Comparison of ENCODE assay signal across 10 mouse cellular contexts in genomic region chr4:10693446-10694105, GRCm38 (mm10).
DNase-seq lines count a peak whose midpoint lies in the region; ATAC-seq lines count a peak whose summit lies in the region.
"Had no signal": no experiment of that assay in that cellular context is flagged by ENCODE, and none has a peak within 500 bp of the region (broad histone marks: within the 10 kb centered on the region; RNA-seq: fewer than 3 reads in every experiment).

No protein-coding gene starts in this region.

- 36% methylated on average over 5 of the region's 15 CpGs for WGBS in hindbrain, embryonic 11.5 days
- WGBS in liver, embryonic 15.5 days (ENCODE audit: insufficient replicate concordance): 34% methylated on average over 6 of the region's 15 CpGs

- peak; percentile 6 for DNase-seq in retina, postnatal 1 day
- no peak for DNase-seq in retina, embryonic 14.5 days (ENCODE audit: low spot score)
- no peak for DNase-seq in hindbrain, embryonic 11.5 days (ENCODE audit: low spot score)
- DNase-seq in cerebellum, adult 8-10 months: no peak
- DNase-seq in frontal cortex, postnatal 36 days (ENCODE audit: low spot score in 2 of 2): no peak
- no peak for DNase-seq in adrenal gland, postnatal 14 days
- no peak for DNase-seq in layer of hippocampus, postnatal 14 days (ENCODE audit: low spot score in 2 of 2)
- DNase-seq: right cerebral cortex, postnatal 25 days had no signal

- no peak overlapping the region for H3K9ac ChIP-seq in hindbrain, embryonic 11.5 days (ENCODE audit: low read depth, low read length)
- H3K9ac ChIP-seq in liver, embryonic 15.5 days: no peak overlapping the region
- H3K9ac ChIP-seq: liver, embryonic 14.5 days had no signal

- H3K4me3 ChIP-seq in hindbrain, embryonic 11.5 days (ENCODE audit: low read depth, low read length): peak overlapping the region; percentile 21
- no peak overlapping the region for H3K4me3 ChIP-seq in liver, embryonic 15.5 days (replicated peaks)

- no peak overlapping the region for H3K4me2 ChIP-seq in hindbrain, embryonic 11.5 days (replicated peaks; ENCODE audit: low read depth, low read length)
- H3K4me2 ChIP-seq in liver, embryonic 15.5 days: peak overlapping the region; percentile 27

- H3K27ac ChIP-seq in hindbrain, embryonic 11.5 days (ENCODE audit: low read depth, low read length): no peak overlapping the region
- H3K27ac ChIP-seq in liver, embryonic 15.5 days (replicated peaks): no peak overlapping the region
- H3K27ac ChIP-seq: liver, embryonic 14.5 days had no signal

- H3K4me1 ChIP-seq in hindbrain, embryonic 11.5 days (replicated peaks; ENCODE audit: control insufficient read depth, insufficient read depth, low read length): no peaks in the 10 kb centered on the region
- no peaks in the 10 kb centered on the region for H3K4me1 ChIP-seq in liver, embryonic 15.5 days (replicated peaks)

- no peaks in the 10 kb centered on the region for H3K9me3 ChIP-seq in hindbrain, embryonic 11.5 days (ENCODE audit: control insufficient read depth, low read length)
- H3K9me3 ChIP-seq in liver, embryonic 15.5 days (replicated peaks): no peaks in the 10 kb centered on the region

- no peaks in the 10 kb centered on the region for H3K27me3 ChIP-seq in hindbrain, embryonic 11.5 days (ENCODE audit: control insufficient read depth, insufficient read depth, low read length)
- H3K27me3 ChIP-seq in liver, embryonic 15.5 days: peaks cover 5% of the 10 kb centered on the region; the same call in 1 of the 2 replicates

- ATAC-seq in hindbrain, embryonic 11.5 days (ENCODE audit: low FRiP score): no peak
- no peak for ATAC-seq in liver, embryonic 15.5 days (ENCODE audit: insufficient read depth)

- no peaks in the 10 kb centered on the region for H3K36me3 ChIP-seq in hindbrain, embryonic 11.5 days (ENCODE audit: control insufficient read depth, insufficient read depth, low read length)
- H3K36me3 ChIP-seq in liver, embryonic 15.5 days (replicated peaks): no peaks in the 10 kb centered on the region
